Mouse (Mus musculus) intestine, postnatal 0 days (tissue): ENCODE measurements around the gene Bpnt1. TPM values are rescaled to one million over a fixed set of nuclear protein-coding genes. Genes with fewer than 3 reads are reported as not detected.

ENCODE experiments used
- ATAC-seq: fragments of 200-750 bp; cut with Nextera tagmentation; 2 replicates; pipeline ENCODE4 v1.8.0; 2017; ENCODE audit warnings: mild to moderate bottlenecking, moderate TSS enrichment, moderate library complexity
- H3K27ac ChIP-seq: fragments of 300-500 bp; sonication (generic); 2 replicates; pipeline ENCODE4 v1.5.1; 2014; ENCODE audit warnings: mild to moderate bottlenecking, low read depth, low read length, moderate library complexity
- H3K27me3 ChIP-seq: fragments of 300-500 bp; sonication (generic); replicated peaks from 2 replicates; pipeline ENCODE4 v1.6.1; 2014; ENCODE audit warnings: low read length, mixed read lengths; ENCODE audit not compliant: control insufficient read depth, insufficient read depth
- H3K36me3 ChIP-seq: fragments of 300-500 bp; sonication (generic); 2 replicates; pipeline ENCODE4 v1.6.1; 2014; ENCODE audit warnings: mild to moderate bottlenecking, moderate library complexity; ENCODE audit not compliant: control insufficient read depth, insufficient read depth
- H3K4me1 ChIP-seq: fragments of 300-500 bp; sonication (generic); replicated peaks from 2 replicates; pipeline ENCODE4 v1.6.1; 2014; ENCODE audit warnings: antibody characterized with exemption, low read length, mixed read lengths; ENCODE audit not compliant: control insufficient read depth, insufficient read depth
- H3K4me2 ChIP-seq: fragments of 300-500 bp; sonication (generic); replicated peaks from 2 replicates; pipeline ENCODE4 v1.6.1; 2014; ENCODE audit warnings: low read depth, mild to moderate bottlenecking, moderate library complexity
- H3K4me3 ChIP-seq: fragments of 300-500 bp; sonication (generic); 2 replicates; pipeline ENCODE4 v1.5.1; 2014; ENCODE audit warnings: low read depth, low read length
- H3K9ac ChIP-seq: fragments of 300-500 bp; sonication (generic); 2 replicates; pipeline ENCODE4 v1.6.1; 2014; ENCODE audit warnings: mild to moderate bottlenecking, low read depth, low read length
- H3K9me3 ChIP-seq: fragments of 300-500 bp; sonication (generic); 2 replicates; pipeline ENCODE4 v1.6.1; 2016; ENCODE audit warnings: mixed run types; ENCODE audit not compliant: control insufficient read depth
- CTCF ChIP-seq: sonication (generic); IDR thresholded peaks from 2 replicates; pipeline ENCODE4 v1.5.1; 2016; ENCODE audit warnings: low read depth, mild to moderate bottlenecking, control low read depth, antibody characterized with exemption, moderate library complexity
- WGBS: fragments of 180-500 bp; shearing (Covaris S2); extraction: QIAGEN DNeasy Blood & Tissue Kit; methylation state at CpG from one replicate; pipeline ENCODE4 v1.1.7; 2014; 5-methylcytosine and 5-hydroxymethylcytosine counted together
- polyA plus RNA-seq: library from polyadenylated mRNA; unstranded; fragments of >200 nt; fragmentation: Nextera tagmentation; extraction: Ambion mirVana; gene quantifications from 2 replicates; pipeline ENCODE4 v1.2.1, GENCODE M21; 2015

Bpnt1 gene
- 302 and 311 TPM in 2 replicates for polyA plus RNA-seq

DNA sequence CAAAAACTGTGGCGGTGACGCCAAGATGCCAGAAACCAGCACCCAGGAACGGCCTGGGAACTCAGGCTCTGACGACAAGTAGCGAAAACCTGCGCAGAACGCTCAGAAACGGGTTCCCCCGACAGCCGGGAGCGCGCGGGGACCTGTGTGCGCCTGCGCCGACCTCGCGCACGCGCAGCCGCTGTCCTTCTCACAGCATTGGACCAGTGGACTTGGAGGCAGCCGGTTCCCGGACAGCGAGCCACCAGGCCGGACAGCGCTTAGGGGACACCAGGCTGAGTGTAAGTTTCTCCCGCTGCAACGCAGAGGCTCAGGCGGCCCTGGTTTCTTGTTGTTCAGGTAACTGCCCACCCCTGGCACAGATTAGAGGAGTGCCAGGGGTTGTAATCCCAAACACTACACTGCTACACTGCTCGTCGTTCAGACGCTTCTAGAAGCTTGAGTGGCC is at the start of gene Bpnt1:
Gene Bpnt1 (plus strand): TSS at position 167 of the 448 bp plus-strand sequence.
- Histone ChIP-seq H3K27ac (peak within 1 kb of the TSS; percentile 62), H3K4me1 (no peaks in the 10 kb centered on the region), H3K9ac (peak within 1 kb of the TSS; percentile 62), H3K4me3 (peak within 1 kb of the TSS; percentile 56), H3K36me3 (peaks cover 2% of the 10 kb centered on the region; the same call in 1 of the 2 replicates), H3K4me2 (peak within 1 kb of the TSS; percentile 68), H3K9me3 (no peaks in the 10 kb centered on the region), H3K27me3 (no peaks in the 10 kb centered on the region)
- under 1% methylated on average over 32 of the region's 32 CpGs for WGBS
- TF ChIP-seq CTCF, result no peak
- peak; percentile 72 for ATAC-seq

DNA sequence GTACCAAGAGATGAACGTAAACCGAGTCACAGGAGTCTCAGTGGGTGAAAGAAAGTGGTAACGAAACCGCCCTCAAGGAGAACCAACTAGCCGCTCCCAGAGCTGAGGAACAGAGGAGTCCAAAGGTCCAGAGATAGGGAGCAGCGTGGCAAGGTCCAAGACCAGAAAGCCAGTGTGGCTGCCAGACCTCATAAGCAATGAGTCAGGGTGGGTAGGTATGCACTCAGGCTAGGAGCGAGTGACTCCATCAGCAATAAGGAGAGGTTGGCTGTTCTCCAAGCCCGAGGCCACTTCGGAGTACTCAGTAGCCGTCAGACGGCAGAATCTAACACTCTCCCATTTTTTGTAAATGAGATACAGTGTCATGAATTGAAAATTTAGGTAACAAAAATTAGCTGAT is 49.1 kb upstream of the Bpnt1 start:
- Histone ChIP-seq H3K27ac (peak overlapping the region; percentile 83), H3K36me3 (peaks cover 59% of the 10 kb centered on the region), H3K9me3 (no peaks in the 10 kb centered on the region), H3K27me3 (no peaks in the 10 kb centered on the region), H3K4me2 (no peak overlapping the region), H3K4me3 (no peak overlapping the region), H3K9ac (no peak overlapping the region), H3K4me1 (no peaks in the 10 kb centered on the region; the same call in 1 of the 2 replicates)
- peak; percentile 98 for ATAC-seq
- WGBS, result 45% methylated on average over 11 of the region's 11 CpGs
- TF ChIP-seq CTCF, result no peak

DNA sequence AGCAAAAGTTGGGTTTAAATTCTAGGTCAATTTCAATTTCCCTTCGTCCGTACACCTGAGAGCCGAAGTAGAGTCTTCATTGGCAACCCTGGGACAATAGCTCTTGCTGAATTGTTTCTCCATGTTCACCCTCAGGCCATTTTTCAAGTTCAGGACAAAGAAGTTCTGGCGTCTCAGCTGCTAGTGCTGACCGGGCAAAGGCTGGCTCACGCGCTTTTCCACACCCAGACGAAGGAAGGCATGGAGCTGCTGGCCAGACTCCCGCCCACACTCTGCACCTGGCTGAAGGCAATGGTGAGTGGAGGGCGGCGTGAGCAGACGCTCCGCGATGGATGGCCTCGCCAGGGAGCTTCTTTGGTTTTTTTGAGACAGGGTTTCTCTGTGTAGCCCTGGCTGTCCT is 48.7 kb upstream of the Bpnt1 start:
- Histone ChIP-seq H3K27ac (peak overlapping the region; percentile 83), H3K9me3 (no peaks in the 10 kb centered on the region), H3K27me3 (no peaks in the 10 kb centered on the region), H3K36me3 (peaks cover 57% of the 10 kb centered on the region), H3K4me1 (no peaks in the 10 kb centered on the region; the same call in 1 of the 2 replicates), H3K9ac (no peak overlapping the region), H3K4me3 (no peak overlapping the region), H3K4me2 (no peak overlapping the region)
- peak; percentile 62 for ATAC-seq
- no peak for TF ChIP-seq CTCF
- 59% methylated on average over 15 of the region's 15 CpGs for WGBS

DNA sequence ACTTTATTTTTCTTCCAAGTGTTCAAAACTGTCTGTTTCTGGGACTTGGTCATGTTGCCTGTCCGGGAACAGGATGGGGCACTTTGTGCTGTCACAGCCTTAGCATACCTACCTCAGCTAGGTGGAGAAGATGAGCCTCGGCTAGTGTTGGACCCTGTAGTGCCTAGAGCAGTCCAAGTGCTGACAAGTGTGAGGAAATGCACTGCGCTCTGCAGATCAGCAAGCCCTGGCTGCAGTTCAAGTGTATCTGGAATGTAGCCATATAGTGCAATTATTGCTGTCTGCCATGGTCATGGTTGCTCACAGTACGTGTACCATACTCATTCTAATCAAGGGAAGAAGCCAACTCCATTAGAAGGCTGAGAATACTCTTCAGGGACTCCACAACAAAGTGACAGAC is 47.2 kb upstream of the Bpnt1 start:
- Histone ChIP-seq H3K27me3 (no peaks in the 10 kb centered on the region), H3K4me2 (no peak overlapping the region), H3K9ac (no peak overlapping the region), H3K4me3 (no peak overlapping the region), H3K9me3 (no peaks in the 10 kb centered on the region), H3K4me1 (no peaks in the 10 kb centered on the region; the same call in 1 of the 2 replicates), H3K36me3 (peaks cover 56% of the 10 kb centered on the region), H3K27ac (peak overlapping the region; percentile 71)
- 41% methylated on average over 4 of the region's 4 CpGs for WGBS
- no peak for ATAC-seq
- TF ChIP-seq CTCF, result no peak

GRCm38 (mm10) chr1:185285171-185285570 is 46.8 kb upstream of the Bpnt1 start:
- H3K4me2 ChIP-seq, result no peak overlapping the region

GRCm38 (mm10) chr1:185287066-185287465 is 44.9 kb upstream of the Bpnt1 start:
- Histone ChIP-seq H3K36me3 (peaks cover 68% of the 10 kb centered on the region), H3K9ac (no peak overlapping the region), H3K4me1 (no peaks in the 10 kb centered on the region; the same call in 1 of the 2 replicates), H3K4me2 (no peak overlapping the region), H3K27ac (peak overlapping the region; percentile 36; the same call in 1 of the 2 replicates), H3K27me3 (no peaks in the 10 kb centered on the region), H3K4me3 (no peak overlapping the region), H3K9me3 (no peaks in the 10 kb centered on the region)
- TF ChIP-seq CTCF, result no peak
- 86% methylated on average over 20 of the region's 20 CpGs for WGBS
- no peak for ATAC-seq

More at GRCm38 (mm10) chr1:185285171-185285570, 46.8 kb upstream of the Bpnt1 start:
- Histone ChIP-seq H3K4me1 (no peaks in the 10 kb centered on the region; the same call in 1 of the 2 replicates), H3K36me3 (peaks cover 61% of the 10 kb centered on the region), H3K27me3 (no peaks in the 10 kb centered on the region), H3K9ac (no peak overlapping the region), H3K4me3 (no peak overlapping the region), H3K27ac (0 out of 2 replicates have a peak overlapping the region, but pooled peaks have one; percentile 71), H3K9me3 (no peaks in the 10 kb centered on the region)
- 72% methylated on average over 4 of the region's 4 CpGs for WGBS
- ATAC-seq, result no peak
- no peak for TF ChIP-seq CTCF
